Mouse (Mus musculus): ENCODE data around the gene Fam234b.

GRCm38 (mm10) chr6:135190122-135190521 is 7.7 kb upstream of the Fam234b start:
- TF ChIP-seq CTCF (IDR thresholded peaks at IDR 0.05): no peak
- no peak for TF ChIP-seq EP300 (IDR thresholded peaks at IDR 0.05)

All from lung, postnatal 0 days (tissue).